Mouse (Mus musculus): ENCODE measurements at regions not wholly inside any gene's neighbourhood (a gene's known extent, or its start where the extent isn't known, plus 50 kb on each side); places are given as distances from the start of the nearest gene placed in this dataset.

DNA sequence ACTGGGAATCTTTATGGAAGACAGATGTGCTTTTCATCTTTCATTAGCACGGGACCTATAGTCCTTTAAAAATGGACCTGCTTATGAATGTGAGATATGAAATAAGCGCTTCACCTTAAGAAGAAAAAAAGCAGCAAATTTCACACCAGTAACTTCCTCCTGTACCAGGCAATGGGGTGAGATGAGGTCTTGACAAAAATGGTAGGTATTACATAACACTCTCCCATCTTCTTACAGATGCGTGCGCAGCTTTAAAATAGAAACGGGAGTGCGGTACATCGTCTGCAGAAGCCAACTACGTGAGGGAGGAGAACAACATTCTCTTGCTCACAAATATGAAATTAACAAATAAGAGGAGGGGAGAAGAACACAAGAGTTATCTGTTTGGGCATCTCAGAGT, 62.6 kb upstream of the Rora start:
- TF ChIP-seq GATA1 (IDR thresholded peaks at IDR 0.05; ENCODE audit: borderline replicate concordance, low read length) (no peak), FLI1 (IDR thresholded peaks at IDR 0.05; ENCODE audit: low read length) (no peak)

All from megakaryocyte, embryonic 14.5 days (primary cell).